Mouse (Mus musculus): ENCODE measurements around the gene Rlf. TPM values are rescaled to one million over a fixed set of nuclear protein-coding genes. Genes with fewer than 3 reads are reported as not detected.

Rlf gene
- 21.5 and 27.3 TPM in 2 replicates for polyA plus RNA-seq (2015; fragmentation: Nextera tagmentation; extraction: Ambion mirVana)

DNA sequence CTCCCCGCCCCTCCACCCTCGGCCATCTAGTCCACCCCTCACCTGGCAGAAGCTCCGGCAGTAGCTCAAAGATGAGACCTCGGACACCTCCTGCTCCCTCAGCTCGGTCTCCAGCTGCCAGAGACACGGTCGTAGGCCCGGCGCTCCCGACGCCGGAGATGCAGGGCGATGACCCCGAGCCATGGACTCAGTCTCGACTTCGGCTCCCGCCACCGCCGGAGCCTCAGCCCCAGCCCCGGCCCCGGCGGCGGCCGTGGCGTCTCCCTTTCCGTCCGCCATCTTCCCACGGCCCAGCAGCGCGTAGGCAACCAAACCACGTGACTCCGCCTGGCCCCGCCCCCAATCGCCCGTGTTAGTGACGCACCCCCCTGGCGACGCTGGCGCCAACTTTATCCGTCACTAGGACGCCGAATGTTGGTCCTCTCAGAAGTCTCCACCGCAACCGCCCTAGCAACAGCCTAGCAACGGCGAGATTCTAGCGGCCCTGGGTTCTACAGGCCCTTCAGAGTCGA lies at the start of gene Rlf:
Gene Rlf (minus strand): TSS at position 292 of the 512 bp plus-strand sequence.
- Histone ChIP-seq H3K9ac (peak within 1 kb of the TSS; percentile 94), H3K36me3 (no peaks in the 10 kb centered on the region), H3K4me2 (peak within 1 kb of the TSS; percentile 63), H3K9me3 (no peaks in the 10 kb centered on the region), H3K4me1 (peaks cover 13% of the 10 kb centered on the region), H3K27me3 (no peaks in the 10 kb centered on the region), H3K4me3 (peak within 1 kb of the TSS; percentile 91), H3K27ac (peak within 1 kb of the TSS; percentile 91)
- under 1% methylated on average over 48 of the region's 48 CpGs for WGBS
- peak; percentile 95 for ATAC-seq (ENCODE audit: insufficient number of reproducible peaks, low FRiP score, low TSS enrichment, low read depth)

DNA sequence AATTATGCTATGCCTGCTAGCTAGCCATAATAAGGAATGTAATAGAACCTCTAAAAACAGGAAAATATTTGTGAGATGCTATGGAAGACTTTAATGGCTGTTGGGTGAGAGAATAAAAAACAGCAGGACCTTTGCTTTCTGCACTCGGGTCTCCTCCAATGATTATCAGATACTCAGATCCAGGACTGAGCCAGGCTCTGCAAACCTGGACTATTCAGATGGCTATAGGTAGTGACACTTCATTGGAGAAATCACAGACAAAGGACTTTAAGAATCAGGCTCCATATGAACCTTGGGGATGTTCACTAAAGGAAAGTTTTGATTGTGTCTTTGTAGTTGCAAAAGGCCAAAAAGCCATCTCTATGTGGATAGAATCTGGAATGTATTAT lies 26.7 kb upstream of the Rlf start:
- no peaks in the 10 kb centered on the region for H3K27me3 ChIP-seq
- no peak overlapping the region for H3K4me3 ChIP-seq
- H3K4me1 ChIP-seq = no peaks in the 10 kb centered on the region; the same call in 1 of the 2 replicates
- no peak overlapping the region for H3K4me2 ChIP-seq
- 73% methylated on average over 1 of the region's 1 CpGs for WGBS
- H3K9ac ChIP-seq = no peak overlapping the region
- no peaks in the 10 kb centered on the region for H3K9me3 ChIP-seq
- no peak overlapping the region for H3K27ac ChIP-seq
- ATAC-seq (ENCODE audit: insufficient number of reproducible peaks, low FRiP score, low TSS enrichment, low read depth) = no peak
- no peaks in the 10 kb centered on the region for H3K36me3 ChIP-seq

DNA sequence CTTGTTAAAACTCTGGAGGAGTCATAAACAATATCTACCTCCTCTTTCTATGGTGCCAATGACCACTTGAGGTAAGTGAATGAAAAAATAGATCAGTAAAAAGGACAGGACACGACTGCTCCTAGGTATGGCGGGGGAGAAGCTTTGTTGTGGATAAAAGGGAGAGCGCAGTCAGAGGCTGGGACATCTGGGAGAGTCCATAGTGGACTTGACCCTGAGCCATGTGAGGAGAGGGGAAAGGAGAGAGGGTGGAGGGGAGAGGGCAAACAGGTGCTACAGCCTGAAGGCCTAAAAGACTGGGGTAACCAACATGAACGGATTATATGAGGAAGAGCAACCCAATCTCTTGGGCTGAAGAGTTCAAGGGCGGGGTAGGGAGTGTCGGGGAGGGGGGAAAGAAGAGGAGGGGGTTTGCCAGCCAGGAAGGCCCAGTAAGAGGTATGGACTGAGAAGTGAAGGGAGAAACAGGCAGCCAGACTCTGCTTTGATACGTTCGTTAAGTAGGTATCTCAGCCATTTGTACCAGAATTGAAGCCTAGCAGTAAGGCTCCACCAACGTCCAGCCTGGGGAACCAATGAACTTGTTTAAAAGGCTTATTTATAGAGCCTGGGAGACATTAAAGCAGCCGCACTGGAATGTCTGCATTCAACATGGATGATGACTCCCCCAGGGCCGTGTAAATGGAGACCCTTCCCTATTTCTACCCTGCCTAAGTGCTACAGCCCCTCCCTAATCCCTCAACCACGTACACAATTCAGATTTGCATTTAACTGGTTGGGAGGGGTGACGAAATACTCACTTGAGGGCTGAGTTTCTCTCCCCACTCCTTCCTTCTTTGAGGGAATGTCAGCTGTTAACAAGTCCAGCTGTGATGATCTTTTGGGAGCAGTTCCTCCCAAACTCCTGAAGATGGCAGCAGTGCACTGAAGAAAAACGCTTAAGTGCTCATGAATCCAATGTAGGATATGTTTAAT lies 26.0 kb upstream of the Rlf start:
- H3K27ac ChIP-seq = no peak overlapping the region
- no peak overlapping the region for H3K4me3 ChIP-seq
- H3K4me2 ChIP-seq = 0 out of 2 replicates have a peak overlapping the region, but pooled peaks have one; percentile 14
- no peak overlapping the region for H3K9ac ChIP-seq
- 31% methylated on average over 14 of the region's 14 CpGs for WGBS
- no peak for ATAC-seq (ENCODE audit: insufficient number of reproducible peaks, low FRiP score, low TSS enrichment, low read depth)
- H3K27me3 ChIP-seq = no peaks in the 10 kb centered on the region
- no peaks in the 10 kb centered on the region for H3K9me3 ChIP-seq
- no peaks in the 10 kb centered on the region for H3K36me3 ChIP-seq
- H3K4me1 ChIP-seq = no peaks in the 10 kb centered on the region; the same call in 1 of the 2 replicates

DNA sequence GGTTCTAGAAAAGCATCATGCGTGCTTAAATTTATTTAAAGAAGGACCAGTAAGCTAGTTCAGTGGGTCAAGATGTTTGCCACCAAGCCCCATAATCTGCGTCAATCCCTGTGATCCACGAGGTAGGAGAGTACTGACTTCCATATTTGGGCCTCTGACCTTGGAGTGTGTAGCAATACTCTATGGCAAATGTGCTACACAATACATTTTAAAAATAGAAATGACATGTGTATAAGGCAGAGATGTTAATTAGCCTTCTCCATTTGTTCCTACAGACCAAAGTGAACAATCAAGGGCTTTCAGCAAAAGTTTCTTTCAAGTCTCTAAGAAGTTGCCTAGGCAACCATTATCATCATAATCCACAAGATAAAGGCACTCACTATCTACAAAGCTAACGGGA lies 25.0 kb upstream of the Rlf start:
- Histone ChIP-seq H3K27ac (no peak overlapping the region), H3K4me3 (no peak overlapping the region), H3K9me3 (no peaks in the 10 kb centered on the region), H3K9ac (no peak overlapping the region), H3K27me3 (no peaks in the 10 kb centered on the region), H3K4me1 (no peaks in the 10 kb centered on the region; the same call in 1 of the 2 replicates), H3K36me3 (no peaks in the 10 kb centered on the region), H3K4me2 (no peak overlapping the region)
- WGBS = 69% methylated on average over 4 of the region's 4 CpGs
- ATAC-seq (ENCODE audit: insufficient number of reproducible peaks, low FRiP score, low TSS enrichment, low read depth) = no peak

DNA sequence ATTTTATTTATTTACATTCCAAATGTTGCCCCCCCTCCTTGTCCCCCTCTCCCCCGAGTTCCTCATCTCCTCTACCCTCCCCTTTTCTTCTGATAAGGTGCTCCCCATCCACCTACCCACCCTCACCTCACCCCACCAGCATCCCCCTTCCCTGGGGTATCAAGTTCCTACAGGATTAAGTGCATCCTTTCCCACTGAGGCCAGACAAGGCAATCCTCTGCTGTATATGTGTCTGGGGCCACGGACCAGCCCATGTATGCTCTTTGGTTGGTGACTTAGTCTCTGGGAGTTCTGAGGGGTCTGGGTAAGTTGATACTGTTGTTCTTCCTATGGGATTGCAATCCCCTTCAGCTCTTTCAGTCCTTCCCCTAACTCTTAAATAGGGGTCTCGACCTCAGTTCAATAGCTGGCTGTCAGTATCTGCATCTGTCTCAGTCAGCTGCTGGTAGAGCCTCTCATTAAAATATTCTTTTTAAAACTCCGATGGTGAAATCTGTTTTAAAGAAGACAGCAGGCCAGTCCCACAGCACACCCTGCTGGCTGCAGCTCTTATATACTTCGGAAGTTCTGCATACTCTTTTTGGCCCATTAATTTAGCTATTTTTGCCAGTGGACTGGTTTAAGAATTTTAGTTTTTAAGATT lies 17.0 kb upstream of the Rlf start:
- Histone ChIP-seq H3K27ac (no peak overlapping the region), H3K9me3 (no peaks in the 10 kb centered on the region), H3K9ac (no peak overlapping the region), H3K4me2 (no peak overlapping the region), H3K27me3 (peaks cover 6% of the 10 kb centered on the region; the same call in 1 of the 2 replicates), H3K4me1 (no peaks in the 10 kb centered on the region), H3K36me3 (no peaks in the 10 kb centered on the region), H3K4me3 (no peak overlapping the region)
- no peak for ATAC-seq (ENCODE audit: insufficient number of reproducible peaks, low FRiP score, low TSS enrichment, low read depth)
- 14% methylated on average over 5 of the region's 5 CpGs for WGBS

DNA sequence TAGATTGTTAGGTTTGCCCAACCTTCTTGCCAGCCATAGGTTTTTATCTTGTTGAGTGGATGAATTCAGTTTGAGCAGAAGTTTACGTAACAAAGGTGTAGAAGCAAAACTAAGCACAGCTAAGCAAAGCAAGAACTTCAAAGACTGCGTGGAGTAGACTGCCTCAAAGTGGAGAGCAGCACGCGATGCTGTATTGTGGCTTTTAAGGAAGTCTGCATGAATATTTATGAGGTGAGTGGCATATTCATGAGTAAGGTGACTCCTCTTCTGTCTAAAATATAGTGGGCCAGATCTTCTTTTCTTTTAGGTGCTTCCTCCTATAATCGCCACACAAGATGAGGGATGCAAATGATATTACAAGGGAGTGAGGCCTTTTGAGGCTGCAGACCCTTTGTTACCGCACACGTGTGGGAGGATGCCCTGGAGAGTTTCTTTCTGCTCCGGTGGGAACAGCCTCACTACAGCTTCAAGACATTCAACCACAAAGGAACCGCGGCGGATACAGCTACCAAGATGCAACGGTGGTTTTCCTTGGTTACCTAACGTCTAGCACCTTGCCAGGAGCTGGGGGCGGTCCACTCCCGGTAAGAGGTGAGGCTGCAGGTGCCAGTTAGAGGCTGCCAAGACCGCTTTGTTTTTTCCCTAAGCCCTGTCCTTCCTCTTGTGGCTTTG lies 16.2 kb upstream of the Rlf start:
- Histone ChIP-seq H3K4me2 (no peak overlapping the region), H3K36me3 (no peaks in the 10 kb centered on the region), H3K9ac (no peak overlapping the region), H3K27me3 (peaks cover 6% of the 10 kb centered on the region; the same call in 1 of the 2 replicates), H3K4me1 (no peaks in the 10 kb centered on the region), H3K4me3 (no peak overlapping the region), H3K27ac (no peak overlapping the region), H3K9me3 (no peaks in the 10 kb centered on the region)
- 5% methylated on average over 16 of the region's 16 CpGs for WGBS
- no peak for ATAC-seq (ENCODE audit: insufficient number of reproducible peaks, low FRiP score, low TSS enrichment, low read depth)

DNA sequence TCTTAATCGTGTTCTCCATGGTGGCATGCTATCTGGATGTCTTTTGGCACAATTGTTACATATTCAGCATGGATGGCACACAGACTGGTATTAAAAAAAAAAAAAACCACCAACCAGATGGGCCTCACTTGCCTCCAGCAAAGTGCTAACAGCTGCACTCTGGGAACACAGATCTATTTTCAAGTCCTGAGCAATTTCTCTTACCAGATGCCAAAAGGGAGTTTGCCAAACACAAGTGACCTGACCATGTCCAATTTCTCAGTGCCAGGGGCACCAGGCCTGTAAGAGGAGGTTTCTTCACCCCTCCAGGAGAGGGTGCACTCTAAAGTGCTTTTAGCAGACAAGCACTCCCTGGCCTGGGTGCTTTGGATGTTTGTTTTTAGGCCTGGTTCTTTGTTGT lies 12.2 kb upstream of the Rlf start:
- no peaks in the 10 kb centered on the region for H3K4me1 ChIP-seq
- H3K9ac ChIP-seq = no peak overlapping the region
- H3K36me3 ChIP-seq = no peaks in the 10 kb centered on the region
- H3K4me2 ChIP-seq = no peak overlapping the region
- peaks cover 6% of the 10 kb centered on the region; the same call in 1 of the 2 replicates for H3K27me3 ChIP-seq
- no peaks in the 10 kb centered on the region for H3K9me3 ChIP-seq
- H3K27ac ChIP-seq = no peak overlapping the region
- ATAC-seq (ENCODE audit: insufficient number of reproducible peaks, low FRiP score, low TSS enrichment, low read depth) = no peak
- 58% methylated on average over 1 of the region's 1 CpGs for WGBS
- H3K4me3 ChIP-seq = no peak overlapping the region

DNA sequence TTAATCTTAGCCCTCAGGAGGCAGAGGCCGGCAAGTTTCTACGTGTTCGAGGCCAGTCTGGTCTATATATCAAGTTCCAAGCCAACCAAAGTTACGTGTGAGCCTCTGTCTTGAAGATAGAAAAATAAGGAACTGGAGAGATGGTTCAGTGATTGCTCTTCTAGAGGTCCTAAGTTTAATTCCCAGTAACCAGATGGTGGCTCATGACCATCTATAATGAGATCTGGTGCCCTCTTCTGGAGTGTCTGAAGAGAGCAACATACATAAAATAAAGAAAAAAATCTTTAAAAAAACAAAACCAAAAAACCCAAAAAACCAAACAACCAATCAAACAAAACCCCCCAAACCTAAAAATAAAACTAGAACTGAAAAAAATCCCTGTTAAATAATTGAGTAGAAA lies 10.3 kb upstream of the Rlf start:
- Histone ChIP-seq H3K27ac (no peak overlapping the region), H3K27me3 (no peaks in the 10 kb centered on the region), H3K4me1 (no peaks in the 10 kb centered on the region), H3K4me2 (no peak overlapping the region), H3K9ac (no peak overlapping the region), H3K9me3 (no peaks in the 10 kb centered on the region), H3K4me3 (no peak overlapping the region), H3K36me3 (no peaks in the 10 kb centered on the region)
- ATAC-seq (ENCODE audit: insufficient number of reproducible peaks, low FRiP score, low TSS enrichment, low read depth) = no peak
- WGBS = 85% methylated on average over 4 of the region's 4 CpGs

DNA sequence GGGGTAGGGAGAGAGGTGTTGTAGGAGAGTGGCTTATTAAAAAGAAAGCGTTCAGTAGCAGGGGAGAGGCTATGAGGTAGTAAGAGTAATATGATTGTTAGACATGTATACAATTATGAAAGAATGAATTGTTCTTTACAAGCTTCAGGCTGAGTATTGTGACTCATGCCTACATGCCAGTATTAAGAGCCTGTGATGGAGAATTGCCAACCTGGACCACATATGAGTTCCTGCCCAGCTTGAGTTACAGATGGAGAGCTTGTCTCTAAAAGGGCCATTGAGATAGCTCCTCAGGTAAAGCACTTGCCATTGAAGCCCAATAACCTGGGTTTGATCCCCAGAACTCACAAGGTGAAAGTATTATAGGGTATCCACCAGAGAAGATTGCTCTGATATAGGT lies 8.3 kb upstream of the Rlf start:
- H3K27me3 ChIP-seq = no peaks in the 10 kb centered on the region
- H3K27ac ChIP-seq = no peak overlapping the region
- H3K9me3 ChIP-seq = no peaks in the 10 kb centered on the region
- H3K4me3 ChIP-seq = no peak overlapping the region
- no peak for ATAC-seq (ENCODE audit: insufficient number of reproducible peaks, low FRiP score, low TSS enrichment, low read depth)
- no peak overlapping the region for H3K4me2 ChIP-seq
- H3K4me1 ChIP-seq = no peaks in the 10 kb centered on the region
- WGBS = 68% methylated on average over 1 of the region's 1 CpGs
- no peaks in the 10 kb centered on the region for H3K36me3 ChIP-seq
- no peak overlapping the region for H3K9ac ChIP-seq

DNA sequence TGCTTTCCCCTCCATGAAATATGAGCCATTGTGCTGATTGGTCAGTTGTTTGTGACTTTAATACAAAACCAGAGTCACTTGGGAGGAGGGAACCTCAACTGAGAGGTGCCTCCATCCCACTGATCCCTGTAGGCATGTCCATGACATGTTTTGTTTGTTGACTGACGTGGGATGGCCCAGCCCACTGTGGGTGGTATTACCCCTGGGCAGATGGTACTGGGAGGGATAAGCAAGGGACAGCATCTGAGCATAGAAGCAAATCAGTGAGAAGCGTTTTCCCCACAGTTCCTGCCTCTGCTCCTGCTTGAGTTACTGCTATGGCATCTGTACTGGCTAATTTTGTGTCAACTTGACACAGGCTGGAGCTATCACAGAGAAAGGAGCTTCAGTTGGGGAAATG lies 1.3 kb upstream of the Rlf start:
- Histone ChIP-seq H3K9ac (no peak overlapping the region), H3K4me3 (no peak overlapping the region), H3K27me3 (no peaks in the 10 kb centered on the region), H3K4me1 (peaks cover 13% of the 10 kb centered on the region), H3K27ac (no peak overlapping the region), H3K4me2 (no peak overlapping the region), H3K9me3 (no peaks in the 10 kb centered on the region), H3K36me3 (no peaks in the 10 kb centered on the region)
- 65% methylated on average over 2 of the region's 2 CpGs for WGBS
- no peak for ATAC-seq (ENCODE audit: insufficient number of reproducible peaks, low FRiP score, low TSS enrichment, low read depth)

DNA sequence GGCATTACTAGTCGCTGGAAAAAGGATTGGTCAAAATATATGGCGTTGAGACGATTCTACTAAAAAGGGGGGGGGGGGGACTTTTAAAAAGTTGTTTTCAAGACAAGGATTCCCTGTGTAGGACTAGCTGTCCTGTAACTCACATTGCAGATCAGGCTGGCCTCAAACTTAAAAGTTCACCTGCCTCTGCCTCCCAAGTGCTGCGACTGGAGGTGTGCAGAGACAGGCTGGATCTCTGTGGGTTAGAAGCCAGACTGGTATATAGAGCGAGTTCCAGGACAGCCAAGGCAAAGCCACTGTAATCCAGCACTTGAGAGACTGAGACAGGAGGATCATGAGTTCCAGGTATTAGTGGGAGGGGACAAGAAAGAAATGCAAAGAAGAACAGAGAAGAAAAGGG lies 605 bp upstream of the Rlf start:
- Histone ChIP-seq H3K27ac (no peak overlapping the region), H3K9me3 (no peaks in the 10 kb centered on the region), H3K4me1 (peaks cover 13% of the 10 kb centered on the region), H3K36me3 (no peaks in the 10 kb centered on the region), H3K9ac (peak overlapping the region; percentile 49), H3K27me3 (no peaks in the 10 kb centered on the region), H3K4me2 (peak overlapping the region; percentile 60), H3K4me3 (peak overlapping the region; percentile 91)
- WGBS = 28% methylated on average over 5 of the region's 5 CpGs
- no peak for ATAC-seq (ENCODE audit: insufficient number of reproducible peaks, low FRiP score, low TSS enrichment, low read depth)
